ENCODE assay signal across 27 mouse cellular contexts in genomic region chr15:83972206-83972605, GRCm38 (mm10).
"Had no signal": no experiment of that assay in that cellular context is flagged by ENCODE, and none has a peak within 500 bp of the region (broad histone marks: within the 10 kb centered on the region; RNA-seq: fewer than 3 reads in every experiment).

No protein-coding gene starts in this region.

- ATAC-seq: hindbrain, postnatal 0 days; intestine, embryonic 16.5 days; liver, embryonic 12.5 days had no signal

- H3K9me3 ChIP-seq: heart, embryonic 13.5 days; heart, embryonic 15.5 days; hindbrain, embryonic 13.5 days; hindbrain, embryonic 15.5 days; kidney, embryonic 15.5 days; limb, embryonic 13.5 days; limb, embryonic 15.5 days; liver, embryonic 12.5 days had no signal

- H3K27ac ChIP-seq: gastrocnemius, adult 2 months; heart, embryonic 13.5 days; heart, embryonic 15.5 days; hindbrain, embryonic 13.5 days; hindbrain, embryonic 15.5 days; hindbrain, postnatal 0 days; kidney, embryonic 15.5 days; kidney, postnatal 0 days; limb, embryonic 13.5 days; limb, embryonic 15.5 days; liver, embryonic 12.5 days; liver, embryonic 14.5 days had no signal

- DNase-seq: gastrocnemius, adult 2 months; gastrocnemius, postnatal 10 days; gastrocnemius, postnatal 25 days; heart, adult 18-20 months; heart, postnatal 14 days; heart, postnatal 36 days; kidney, adult 11 months; kidney, adult 2 months; kidney, adult 9 months; kidney, postnatal 14 days; kidney, postnatal 36 days; layer of hippocampus, adult 9-11 months; layer of hippocampus, postnatal 36 days; left cerebral cortex, postnatal 4 days had no signal

- H3K4me2 ChIP-seq: heart, embryonic 11.5 days; heart, embryonic 13.5 days; heart, embryonic 15.5 days; hindbrain, embryonic 13.5 days; hindbrain, embryonic 15.5 days; kidney, embryonic 15.5 days; limb, embryonic 13.5 days; limb, embryonic 15.5 days; liver, embryonic 12.5 days had no signal

- H3K9ac ChIP-seq: heart, embryonic 13.5 days; heart, embryonic 15.5 days; hindbrain, embryonic 13.5 days; hindbrain, embryonic 15.5 days; kidney, embryonic 15.5 days; limb, embryonic 13.5 days; limb, embryonic 15.5 days; liver, embryonic 12.5 days; liver, embryonic 14.5 days had no signal

- H3K4me3 ChIP-seq: gastrocnemius, adult 2 months; heart, embryonic 13.5 days; heart, embryonic 15.5 days; hindbrain, embryonic 13.5 days; hindbrain, embryonic 15.5 days; kidney, embryonic 15.5 days; limb, embryonic 13.5 days; limb, embryonic 15.5 days; liver, embryonic 12.5 days had no signal

- H3K27me3 ChIP-seq: hindbrain, embryonic 15.5 days; liver, embryonic 12.5 days had no signal

- H3K36me3 ChIP-seq: heart, embryonic 13.5 days; heart, embryonic 15.5 days; hindbrain, embryonic 13.5 days; hindbrain, embryonic 15.5 days; kidney, embryonic 15.5 days; limb, embryonic 13.5 days; limb, embryonic 15.5 days; liver, embryonic 12.5 days had no signal

- H3K4me1 ChIP-seq: limb, embryonic 13.5 days; limb, embryonic 15.5 days; liver, embryonic 12.5 days had no signal
